Mouse (Mus musculus) myocyte (in vitro differentiated cells): ENCODE measurements around the gene Tcap. TPM values are rescaled to one million over a fixed set of nuclear protein-coding genes. Genes with fewer than 3 reads are reported as not detected.

Experiments used
- H3K27me3 ChIP-seq: one replicate; pipeline ENCODE4 v1.6.1; 2011; ENCODE audit not compliant: control insufficient read depth, insufficient read depth, insufficient read length
- H3K36me3 ChIP-seq: one replicate; pipeline ENCODE4 v1.6.1; 2011; ENCODE audit not compliant: control insufficient read depth, insufficient read depth
- H3K4me2 ChIP-seq: one replicate; pipeline ENCODE4 v1.6.1; 2011; ENCODE audit warnings: low read depth, control low read depth
- H3K4me3 ChIP-seq: one replicate; pipeline ENCODE4 v1.5.1; 2011; ENCODE audit warnings: mild to moderate bottlenecking, control low read depth, moderate library complexity
- H3K79me2 ChIP-seq: one replicate; pipeline ENCODE4 v1.6.1; 2011; ENCODE audit not compliant: control insufficient read depth, insufficient read depth
- H3ac ChIP-seq: one replicate; pipeline ENCODE4 v1.6.1; 2011; ENCODE audit not compliant: control insufficient read depth, insufficient read length
- CEBPB ChIP-seq: IDR thresholded peaks from 2 replicates; pipeline ENCODE4 v1.6.1; 2011; ENCODE audit warnings: mild to moderate bottlenecking, moderate library complexity; ENCODE audit not compliant: poor library complexity, insufficient read depth, severe bottlenecking
- E2F4 ChIP-seq: IDR thresholded peaks from one replicate; pipeline ENCODE4 v1.6.1; 2011; ENCODE audit warnings: mild to moderate bottlenecking, control low read depth, moderate library complexity; ENCODE audit not compliant: insufficient read depth
- MAX ChIP-seq: IDR thresholded peaks from one replicate; pipeline ENCODE4 v1.6.1; 2011; ENCODE audit warnings: low read depth, mild to moderate bottlenecking, control low read depth
- MYOD1 ChIP-seq, 3 experiments: IDR thresholded peaks; one replicate each; pipeline ENCODE4 v1.6.1; 2011; ENCODE audit warnings: control low read depth in 2 of 3, low read depth in 2 of 3, mild to moderate bottlenecking in 2 of 3, moderate library complexity in 1 of 3; ENCODE audit not compliant: insufficient read length in 2 of 3, control insufficient read depth in 1 of 3
- MYOG ChIP-seq, 3 experiments: IDR thresholded peaks; one replicate each; pipeline ENCODE4 v1.6.1; 2011; ENCODE audit warnings: control low read depth in 2 of 3, low read depth in 2 of 3, mild to moderate bottlenecking in 2 of 3; ENCODE audit not compliant: insufficient read length in 2 of 3, control insufficient read depth in 1 of 3, insufficient read depth in 1 of 3
- POLR2A ChIP-seq: IDR thresholded peaks from one replicate; pipeline ENCODE4 v1.6.1; 2011; ENCODE audit warnings: low read depth, mild to moderate bottlenecking, control low read depth, moderate library complexity; ENCODE audit not compliant: insufficient read length
- POLR2AphosphoS2 ChIP-seq: IDR thresholded peaks from one replicate; pipeline ENCODE4 v1.6.1; 2011; ENCODE audit warnings: low read depth, control low read depth; ENCODE audit not compliant: insufficient read length
- REST ChIP-seq: IDR thresholded peaks from one replicate; pipeline ENCODE4 v1.6.1; 2011; ENCODE audit warnings: mild to moderate bottlenecking, control low read depth, moderate library complexity; ENCODE audit not compliant: insufficient read depth, insufficient read length
- SRF ChIP-seq: IDR thresholded peaks from one replicate; pipeline ENCODE4 v1.6.1; 2011; ENCODE audit warnings: low read depth; ENCODE audit not compliant: control insufficient read depth, insufficient read length
- TCF12 ChIP-seq: IDR thresholded peaks from one replicate; pipeline ENCODE4 v1.6.1; 2011; ENCODE audit warnings: mild to moderate bottlenecking, control low read depth; ENCODE audit not compliant: poor library complexity, insufficient read depth, severe bottlenecking
- TCF3 ChIP-seq: IDR thresholded peaks from one replicate; pipeline ENCODE4 v1.6.1; 2011; ENCODE audit warnings: low read depth, control low read depth; ENCODE audit not compliant: insufficient read length
- USF1 ChIP-seq: IDR thresholded peaks from one replicate; pipeline ENCODE4 v1.6.1; 2011; ENCODE audit warnings: low read depth, mild to moderate bottlenecking, control low read depth, moderate library complexity
- polyA plus RNA-seq: library from polyadenylated mRNA; unstranded; fragments of >200 nt; fragmentation: generic; extraction: Trizol; gene quantifications from one replicate; pipeline ENCODE4 v1.2.1, GENCODE M21; 2012; ENCODE audit warnings: missing spikeins

Tcap gene
- polyA plus RNA-seq, 1 experiment = 131 TPM

DNA sequence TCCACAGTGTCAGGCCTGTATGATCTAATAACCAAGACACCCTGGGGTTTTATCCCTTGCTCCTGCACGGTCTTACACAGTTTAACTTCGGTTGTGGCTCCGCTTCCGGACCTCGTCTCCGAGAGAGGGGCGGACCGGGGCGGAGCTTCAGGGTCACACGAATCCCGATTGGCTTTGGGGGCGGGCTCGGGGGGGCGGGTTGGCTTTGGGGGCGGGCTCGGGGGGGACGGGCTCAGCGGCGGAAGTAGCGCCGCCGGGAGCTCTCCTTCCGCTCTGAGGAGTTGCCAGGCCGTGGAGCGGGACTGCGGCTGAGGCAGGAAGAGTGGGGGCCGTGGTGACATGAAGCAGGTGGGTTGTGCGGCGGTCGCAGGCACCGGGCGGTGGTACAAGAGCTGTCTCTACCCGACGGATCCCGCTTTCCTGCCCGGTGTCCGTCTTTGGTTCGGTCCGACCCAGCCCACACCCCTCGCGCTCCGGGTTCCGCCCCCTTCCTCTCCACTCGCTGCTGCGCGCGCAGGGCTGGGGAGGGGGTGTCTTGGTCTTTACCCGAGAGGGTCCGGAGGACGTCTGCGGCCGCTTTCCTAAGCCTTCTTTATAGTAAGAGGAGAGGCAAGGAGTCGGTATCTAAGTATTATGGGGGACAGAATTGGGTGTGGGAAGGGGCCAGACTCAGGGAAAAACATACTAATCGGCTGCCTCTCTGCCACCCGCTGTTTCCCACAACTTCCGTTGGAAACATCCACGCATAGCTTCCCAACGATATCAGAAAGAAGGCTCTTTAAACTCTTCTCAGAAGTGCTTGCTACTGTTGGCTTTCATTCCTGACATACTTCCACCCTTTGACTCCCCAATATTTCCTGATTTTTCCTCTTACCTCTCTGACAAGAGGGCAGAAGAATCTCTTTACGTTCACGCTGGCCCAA is 25.2 kb upstream of the Tcap start, which contains the start of gene Stard3:
Stard3 (plus strand) TSS at position 208 of the 923 bp plus-strand sequence.
- H3K36me3 ChIP-seq = no peaks in the 10 kb centered on the region
- H3K4me3 ChIP-seq = peak within 1 kb of the TSS; percentile 68
- peak within 1 kb of the TSS; percentile 76 for H3ac ChIP-seq
- TF ChIP-seq USF1 (no peak), TCF3 (no peak), MAX (no peak), POLR2A (peak; percentile 85), SRF (no peak), CEBPB (no peak), TCF12 (no peak), POLR2AphosphoS2 (peak; percentile 76), MYOG (IDR thresholded peaks at IDR 0.05; ENCODE audit: control insufficient read depth in 1 of 3, insufficient read depth in 1 of 3, insufficient read length in 2 of 3, low read depth in 2 of 3) (peak in 1 of 3 experiments; percentile 4)
- peaks cover 32% of the 10 kb centered on the region for H3K79me2 ChIP-seq
- H3K4me2 ChIP-seq = peak within 1 kb of the TSS; percentile 100
- H3K27me3 ChIP-seq = no peaks in the 10 kb centered on the region

GRCm38 (mm10) chr11:98360866-98361521 is 22.6 kb upstream of the Tcap start:
- Histone ChIP-seq H3K79me2 (peaks cover 32% of the 10 kb centered on the region), H3K4me3 (no peak overlapping the region), H3K4me2 (peak overlapping the region; percentile 61), H3ac (no peak overlapping the region), H3K36me3 (no peaks in the 10 kb centered on the region), H3K27me3 (no peaks in the 10 kb centered on the region)
- peak in 1 of 3 experiments; percentile 8 for TF ChIP-seq MYOG (IDR thresholded peaks at IDR 0.05; ENCODE audit: control insufficient read depth in 1 of 3, insufficient read depth in 1 of 3, insufficient read length in 2 of 3, low read depth in 2 of 3)
- TF ChIP-seq TCF3 = no peak
- TF ChIP-seq SRF = no peak
- no peak for TF ChIP-seq POLR2A
- TF ChIP-seq REST = no peak
- TF ChIP-seq USF1 = no peak
- no peak for TF ChIP-seq POLR2AphosphoS2
- peak in 1 of 3 experiments; percentile 44 for TF ChIP-seq MYOD1 (IDR thresholded peaks at IDR 0.05; ENCODE audit: control insufficient read depth in 1 of 3, insufficient read length in 2 of 3, low read depth in 2 of 3)
- TF ChIP-seq TCF12 = no peak
- no peak for TF ChIP-seq E2F4
- TF ChIP-seq CEBPB = no peak
- TF ChIP-seq MAX = no peak

- TF ChIP-seq POLR2A (no peak), CEBPB (no peak), TCF12 (no peak), MYOD1 (IDR thresholded peaks at IDR 0.05; ENCODE audit: control insufficient read depth in 1 of 3, insufficient read length in 2 of 3, low read depth in 2 of 3) (no peak), E2F4 (no peak), POLR2AphosphoS2 (no peak), REST (no peak)
- Histone ChIP-seq H3K4me2 (no peak overlapping the region), H3K79me2 (peaks cover 30% of the 10 kb centered on the region), H3K4me3 (no peak overlapping the region), H3K36me3 (no peaks in the 10 kb centered on the region), H3K27me3 (no peaks in the 10 kb centered on the region), H3ac (no peak overlapping the region)
These were observed 19.8 kb upstream of the Tcap start for GRCm38 (mm10) chr11:98363817-98364216.

DNA sequence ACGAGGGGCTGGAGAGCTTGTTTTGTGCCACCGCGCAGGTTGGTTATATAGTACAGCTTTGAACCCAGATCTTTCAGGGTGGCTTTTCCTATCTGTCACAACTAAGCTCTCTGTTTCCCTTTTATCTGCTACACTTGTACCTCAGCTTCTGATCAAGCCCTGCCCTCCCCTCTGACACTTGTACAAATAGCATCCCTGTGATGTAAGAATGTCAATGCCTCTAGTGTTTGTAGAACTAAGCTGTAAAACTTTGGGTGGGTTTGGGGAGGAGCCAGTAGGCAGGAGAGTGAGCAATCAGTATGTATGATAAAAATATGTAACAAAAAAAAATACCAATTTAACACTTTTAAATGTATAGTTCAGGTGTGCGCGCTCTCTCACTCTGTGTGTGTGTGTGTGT is 19.2 kb upstream of the Tcap start:
- peaks cover 24% of the 10 kb centered on the region for H3K79me2 ChIP-seq
- H3K4me3 ChIP-seq = no peak overlapping the region
- H3K36me3 ChIP-seq = no peaks in the 10 kb centered on the region
- H3ac ChIP-seq = no peak overlapping the region
- no peaks in the 10 kb centered on the region for H3K27me3 ChIP-seq
- H3K4me2 ChIP-seq = no peak overlapping the region
- TF ChIP-seq TCF3 = no peak

DNA sequence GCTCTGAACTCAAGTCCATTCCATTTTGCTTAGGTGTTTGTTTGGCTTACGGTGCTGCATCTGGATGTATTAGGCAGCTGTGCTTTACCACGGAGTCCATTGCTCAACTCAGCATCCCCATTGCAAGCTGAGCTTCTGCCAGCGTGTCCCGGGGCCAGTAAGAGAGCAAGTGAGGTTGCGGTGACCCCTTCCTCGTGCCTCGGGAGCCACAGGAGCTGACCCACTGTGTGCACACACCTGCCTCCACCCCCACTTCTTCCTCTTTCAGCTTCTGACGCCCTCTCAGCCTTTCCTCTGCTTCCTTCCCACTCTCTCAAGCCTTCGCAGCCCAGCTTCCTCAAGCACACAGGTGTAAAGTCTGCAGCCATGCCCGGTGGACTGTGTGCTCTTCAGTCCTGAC is 17.3 kb upstream of the Tcap start:
- no peaks in the 10 kb centered on the region for H3K27me3 ChIP-seq
- no peak overlapping the region for H3ac ChIP-seq
- no peak for TF ChIP-seq POLR2A
- TF ChIP-seq REST = no peak
- TF ChIP-seq POLR2AphosphoS2 = no peak
- no peak for TF ChIP-seq MAX
- no peak for TF ChIP-seq SRF
- TF ChIP-seq USF1 = no peak
- no peak for TF ChIP-seq TCF3
- TF ChIP-seq CEBPB = no peak
- no peak for TF ChIP-seq MYOD1 (IDR thresholded peaks at IDR 0.05; ENCODE audit: control insufficient read depth in 1 of 3, insufficient read length in 2 of 3, low read depth in 2 of 3)
- no peak overlapping the region for H3K4me2 ChIP-seq
- no peak overlapping the region for H3K4me3 ChIP-seq
- peaks cover 9% of the 10 kb centered on the region for H3K79me2 ChIP-seq
- no peaks in the 10 kb centered on the region for H3K36me3 ChIP-seq
